Mouse (Mus musculus) forebrain, embryonic 13.5 days (tissue): Measurements from ENCODE around the gene Taok3. TPM values are rescaled to one million over a fixed set of nuclear protein-coding genes. Genes with fewer than 3 reads are reported as not detected.
A peak's percentile ranks its signal among the peaks of the same experiment; 100 is the strongest.

Experiments
- ATAC-seq: fragments of 200-750 bp; cut with Nextera tagmentation; 2 replicates; pipeline ENCODE4 v1.8.0; 2017
- H3K27ac ChIP-seq: fragments of 300-500 bp; sonication (generic); 2 replicates; pipeline ENCODE4 v1.5.1; 2015; ENCODE audit warnings: inconsistent platforms, mild to moderate bottlenecking, moderate library complexity
- H3K27me3 ChIP-seq: fragments of 300-500 bp; sonication (generic); 2 replicates; pipeline ENCODE4 v1.6.1; 2015; ENCODE audit warnings: mild to moderate bottlenecking, inconsistent platforms
- H3K36me3 ChIP-seq: fragments of 300-500 bp; sonication (generic); 2 replicates; pipeline ENCODE4 v1.6.1; 2015; ENCODE audit warnings: mild to moderate bottlenecking, inconsistent platforms; ENCODE audit not compliant: poor library complexity, severe bottlenecking
- H3K4me1 ChIP-seq: fragments of 300-500 bp; sonication (generic); 2 replicates; pipeline ENCODE4 v1.6.1; 2015; ENCODE audit warnings: inconsistent platforms
- H3K4me2 ChIP-seq: fragments of 300-500 bp; sonication (generic); 2 replicates; pipeline ENCODE4 v1.6.1; 2015; ENCODE audit warnings: inconsistent platforms, mild to moderate bottlenecking, moderate library complexity
- H3K4me3 ChIP-seq: fragments of 300-500 bp; sonication (generic); 2 replicates; pipeline ENCODE4 v1.5.1; 2015; ENCODE audit warnings: mild to moderate bottlenecking, inconsistent platforms
- H3K9ac ChIP-seq: fragments of 300-500 bp; sonication (generic); 2 replicates; pipeline ENCODE4 v1.6.1; 2015; ENCODE audit warnings: mild to moderate bottlenecking, inconsistent platforms
- H3K9me3 ChIP-seq: fragments of 300-500 bp; sonication (generic); replicated peaks from 2 replicates; pipeline ENCODE4 v1.6.1; 2016; ENCODE audit warnings: inconsistent platforms
- WGBS: fragments of 180-500 bp; shearing (Covaris S2); methylation state at CpG from one replicate; pipeline ENCODE4 v1.1.7; 2015; 5-methylcytosine and 5-hydroxymethylcytosine counted together
- polyA plus RNA-seq: library from polyadenylated mRNA; unstranded; fragments of >200 nt; fragmentation: Nextera tagmentation; extraction: Ambion mirVana; gene quantifications from 2 replicates; pipeline ENCODE4 v1.2.1, GENCODE M21; 2015

Gene Taok3
- polyA plus RNA-seq, 1 experiment from 2014 or later = 30.7 TPM

- H3K27ac ChIP-seq = no peak overlapping the region
- no peak overlapping the region for H3K4me2 ChIP-seq
- no peak for ATAC-seq
- H3K36me3 ChIP-seq = peaks cover 98% of the 10 kb centered on the region
- H3K4me3 ChIP-seq = no peak overlapping the region
- no peaks in the 10 kb centered on the region for H3K9me3 ChIP-seq
- 96% methylated on average over 13 of the region's 13 CpGs for WGBS
- no peaks in the 10 kb centered on the region for H3K27me3 ChIP-seq
- peaks cover 13% of the 10 kb centered on the region for H3K4me1 ChIP-seq
- H3K9ac ChIP-seq = no peak overlapping the region
Observed at GRCm38 (mm10) chr5:117108731-117109130, 11.2 kb upstream of the Taok3 start.

- H3K27me3 ChIP-seq = no peaks in the 10 kb centered on the region
- H3K36me3 ChIP-seq = peaks cover 90% of the 10 kb centered on the region
- 91% methylated on average over 8 of the region's 8 CpGs for WGBS
- no peak overlapping the region for H3K4me2 ChIP-seq
- no peaks in the 10 kb centered on the region for H3K9me3 ChIP-seq
- no peak overlapping the region for H3K4me3 ChIP-seq
- H3K4me1 ChIP-seq = peaks cover 19% of the 10 kb centered on the region
- no peak for ATAC-seq
- no peak overlapping the region for H3K27ac ChIP-seq
- H3K9ac ChIP-seq = no peak overlapping the region
Observed at GRCm38 (mm10) chr5:117109522-117109921, 10.4 kb upstream of the Taok3 start.

DNA sequence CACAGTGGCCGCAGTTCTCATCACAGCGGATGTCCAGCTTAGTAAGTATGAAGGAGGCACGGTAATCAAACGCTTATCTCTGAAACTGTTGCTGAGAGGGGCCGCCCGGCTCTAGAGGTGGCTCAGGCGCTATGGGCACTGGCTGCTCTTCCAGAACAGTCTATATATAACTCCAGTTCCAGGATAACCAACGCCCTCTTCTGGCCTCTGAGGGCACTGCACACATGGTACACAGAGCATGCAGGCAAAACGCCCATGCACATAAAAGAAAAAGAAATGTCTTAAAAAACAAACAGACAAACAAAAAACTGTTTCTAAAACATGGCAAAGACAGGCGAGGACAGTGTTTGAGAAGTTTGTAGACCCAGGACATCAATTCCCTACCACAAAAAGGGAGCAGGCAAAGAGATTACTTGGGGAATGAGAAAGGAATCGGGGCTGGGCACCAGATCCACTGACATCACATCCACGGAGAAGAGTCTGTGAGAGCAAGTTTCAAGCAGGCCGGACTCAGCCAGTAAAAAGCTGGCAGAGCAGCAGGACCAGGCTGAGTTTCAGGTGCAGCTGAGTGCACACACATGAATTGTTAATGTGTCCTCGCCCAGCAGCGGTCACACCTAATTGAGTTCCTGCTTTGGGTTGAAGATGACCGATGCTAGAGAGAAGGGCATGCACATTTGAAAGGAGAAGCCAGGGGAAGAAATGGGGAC lies 8.7 kb upstream of the Taok3 start:
- H3K9ac ChIP-seq = no peak overlapping the region
- no peaks in the 10 kb centered on the region for H3K9me3 ChIP-seq
- no peak overlapping the region for H3K4me2 ChIP-seq
- WGBS = 92% methylated on average over 16 of the region's 16 CpGs
- H3K27me3 ChIP-seq = no peaks in the 10 kb centered on the region
- H3K36me3 ChIP-seq = peaks cover 73% of the 10 kb centered on the region
- H3K27ac ChIP-seq = no peak overlapping the region
- no peak overlapping the region for H3K4me3 ChIP-seq
- peaks cover 14% of the 10 kb centered on the region for H3K4me1 ChIP-seq
- ATAC-seq = no peak

GRCm38 (mm10) chr5:117111774-117112112 lies 8.2 kb upstream of the Taok3 start:
- Histone ChIP-seq H3K9me3 (no peaks in the 10 kb centered on the region), H3K36me3 (peaks cover 68% of the 10 kb centered on the region), H3K9ac (no peak overlapping the region), H3K4me2 (no peak overlapping the region), H3K4me3 (no peak overlapping the region), H3K4me1 (peaks cover 14% of the 10 kb centered on the region), H3K27me3 (no peaks in the 10 kb centered on the region), H3K27ac (no peak overlapping the region)
- no peak for ATAC-seq
- WGBS = 97% methylated on average over 7 of the region's 7 CpGs

- Histone ChIP-seq H3K27ac (no peak overlapping the region), H3K4me3 (no peak overlapping the region), H3K27me3 (no peaks in the 10 kb centered on the region), H3K4me1 (peaks cover 14% of the 10 kb centered on the region), H3K9ac (no peak overlapping the region), H3K36me3 (peaks cover 52% of the 10 kb centered on the region), H3K9me3 (no peaks in the 10 kb centered on the region), H3K4me2 (no peak overlapping the region)
- WGBS = 91% methylated on average over 7 of the region's 7 CpGs
- ATAC-seq = no peak
Observed at GRCm38 (mm10) chr5:117113330-117113729, 6.6 kb upstream of the Taok3 start.

DNA sequence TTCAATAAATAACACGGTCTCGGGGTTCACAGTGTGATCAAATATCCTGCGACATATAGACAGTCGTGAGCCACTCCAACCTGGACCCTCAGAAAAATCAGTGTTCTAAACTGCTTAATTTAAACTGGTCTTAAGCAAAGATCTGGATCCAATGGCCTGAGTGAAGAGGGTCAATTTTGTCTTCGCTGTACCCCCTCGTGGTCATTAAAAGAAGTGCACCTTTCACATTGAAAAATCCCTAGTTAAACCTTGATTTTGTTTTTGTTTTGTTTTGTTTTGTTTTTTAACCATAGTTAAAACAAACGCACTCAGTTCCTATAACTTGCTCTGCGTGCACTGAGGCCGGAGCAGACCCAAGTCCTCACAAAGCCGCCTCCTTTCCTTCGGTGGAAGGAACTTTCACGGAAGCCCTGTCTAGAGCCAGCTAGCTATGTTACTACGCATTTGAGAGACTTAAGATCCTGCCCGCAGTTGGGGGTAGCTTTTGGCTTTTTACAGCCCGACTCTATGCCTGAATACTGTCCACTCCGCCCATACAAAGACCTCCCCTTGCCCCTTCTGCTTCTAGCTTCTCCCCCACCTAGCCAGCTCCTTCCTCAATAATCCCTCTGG lies 5.2 kb upstream of the Taok3 start:
- Histone ChIP-seq H3K27me3 (no peaks in the 10 kb centered on the region), H3K4me3 (peak overlapping the region; percentile 95), H3K9me3 (no peaks in the 10 kb centered on the region), H3K27ac (peak overlapping the region; percentile 75; the same call in 1 of the 2 replicates), H3K4me2 (peak overlapping the region; percentile 95), H3K4me1 (peaks cover 21% of the 10 kb centered on the region), H3K9ac (peak overlapping the region; percentile 92), H3K36me3 (peaks cover 38% of the 10 kb centered on the region)
- ATAC-seq = no peak
- 5% methylated on average over 16 of the region's 16 CpGs for WGBS

GRCm38 (mm10) chr5:117115193-117115767 lies 4.6 kb upstream of the Taok3 start:
- ATAC-seq = no peak; the same call in 1 of the 2 replicates
- H3K27me3 ChIP-seq = no peaks in the 10 kb centered on the region
- no peaks in the 10 kb centered on the region for H3K9me3 ChIP-seq
- peaks cover 34% of the 10 kb centered on the region for H3K36me3 ChIP-seq
- WGBS = under 1% methylated on average over 37 of the region's 43 CpGs
- peak overlapping the region; percentile 75 for H3K27ac ChIP-seq
- H3K9ac ChIP-seq = peak overlapping the region; percentile 92
- peaks cover 21% of the 10 kb centered on the region for H3K4me1 ChIP-seq
- H3K4me2 ChIP-seq = peak overlapping the region; percentile 95
- H3K4me3 ChIP-seq = peak overlapping the region; percentile 95

DNA sequence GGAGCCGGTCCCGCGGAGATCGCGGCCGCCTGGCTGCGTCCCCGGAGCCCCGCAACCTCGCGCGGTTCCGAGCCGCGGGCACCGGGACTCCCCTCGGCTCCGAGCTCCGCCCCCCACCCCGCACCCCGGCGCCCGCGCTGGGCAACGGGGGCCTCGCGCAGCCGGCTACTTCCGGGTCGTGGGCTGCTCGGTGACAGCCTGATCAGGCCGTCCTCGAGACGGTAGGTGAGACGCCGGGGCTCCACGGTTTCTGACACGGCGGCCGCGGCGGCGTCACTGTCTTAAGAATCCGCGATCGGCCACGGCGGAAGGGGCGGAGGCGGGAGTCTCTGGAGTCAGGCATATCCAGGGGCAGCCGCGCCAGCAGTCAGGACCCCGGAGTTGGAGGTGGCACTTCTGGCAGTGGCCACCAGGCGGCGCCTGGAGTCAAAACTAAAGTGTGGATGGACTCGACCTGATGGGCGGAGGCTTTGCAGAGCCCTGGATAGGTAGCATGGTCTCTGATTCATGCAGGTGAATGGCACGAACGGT lies 4.0 kb upstream of the Taok3 start, which contains the start of gene Suds3:
Gene Suds3 (minus strand): TSS at position 278 of the 531 bp plus-strand sequence.
- peak; percentile 83 for ATAC-seq
- Histone ChIP-seq H3K9ac (peak within 1 kb of the TSS; percentile 92), H3K4me3 (peak within 1 kb of the TSS; percentile 95), H3K4me1 (peaks cover 26% of the 10 kb centered on the region), H3K9me3 (no peaks in the 10 kb centered on the region), H3K36me3 (peaks cover 28% of the 10 kb centered on the region), H3K27ac (peak within 1 kb of the TSS; percentile 75), H3K4me2 (peak within 1 kb of the TSS; percentile 95), H3K27me3 (peaks cover 2% of the 10 kb centered on the region; the same call in 1 of the 2 replicates)
- under 1% methylated on average over 58 of the region's 59 CpGs for WGBS

DNA sequence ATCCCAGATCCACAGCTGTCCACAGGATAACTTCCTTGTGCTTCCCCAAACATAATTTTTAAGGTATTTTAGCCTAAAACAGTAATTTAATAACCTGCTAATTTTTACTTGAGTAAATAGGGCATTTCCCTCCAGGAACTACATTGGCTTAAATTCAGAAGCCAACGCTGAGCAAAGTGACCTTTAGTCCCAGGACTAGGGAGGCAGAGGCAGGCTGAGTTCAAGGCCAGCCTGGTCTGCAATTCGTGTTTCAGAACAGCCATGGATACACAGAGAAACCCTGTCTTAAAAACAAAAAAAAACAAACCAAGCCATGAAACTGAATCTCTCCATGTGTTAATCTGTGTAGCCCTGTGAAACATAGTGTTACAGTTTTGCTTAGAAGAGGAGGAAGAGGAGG lies 3.3 kb upstream of the Taok3 start:
- no peak for ATAC-seq
- 77% methylated on average over 2 of the region's 2 CpGs for WGBS
- H3K27me3 ChIP-seq = peaks cover 6% of the 10 kb centered on the region; the same call in 1 of the 2 replicates
- peak overlapping the region; percentile 95 for H3K4me2 ChIP-seq
- H3K4me3 ChIP-seq = no peak overlapping the region
- H3K9me3 ChIP-seq = no peaks in the 10 kb centered on the region
- no peak overlapping the region for H3K27ac ChIP-seq
- peaks cover 34% of the 10 kb centered on the region for H3K4me1 ChIP-seq
- H3K36me3 ChIP-seq = peaks cover 20% of the 10 kb centered on the region
- no peak overlapping the region for H3K9ac ChIP-seq

GRCm38 (mm10) chr5:117117241-117117640 lies 2.7 kb upstream of the Taok3 start:
- peaks cover 8% of the 10 kb centered on the region; the same call in 1 of the 2 replicates for H3K27me3 ChIP-seq
- 86% methylated on average over 2 of the region's 2 CpGs for WGBS
- H3K36me3 ChIP-seq = peaks cover 15% of the 10 kb centered on the region
- H3K4me3 ChIP-seq = no peak overlapping the region
- H3K27ac ChIP-seq = no peak overlapping the region
- no peaks in the 10 kb centered on the region for H3K9me3 ChIP-seq
- ATAC-seq = no peak
- peaks cover 36% of the 10 kb centered on the region for H3K4me1 ChIP-seq
- H3K4me2 ChIP-seq = no peak overlapping the region
- no peak overlapping the region for H3K9ac ChIP-seq

DNA sequence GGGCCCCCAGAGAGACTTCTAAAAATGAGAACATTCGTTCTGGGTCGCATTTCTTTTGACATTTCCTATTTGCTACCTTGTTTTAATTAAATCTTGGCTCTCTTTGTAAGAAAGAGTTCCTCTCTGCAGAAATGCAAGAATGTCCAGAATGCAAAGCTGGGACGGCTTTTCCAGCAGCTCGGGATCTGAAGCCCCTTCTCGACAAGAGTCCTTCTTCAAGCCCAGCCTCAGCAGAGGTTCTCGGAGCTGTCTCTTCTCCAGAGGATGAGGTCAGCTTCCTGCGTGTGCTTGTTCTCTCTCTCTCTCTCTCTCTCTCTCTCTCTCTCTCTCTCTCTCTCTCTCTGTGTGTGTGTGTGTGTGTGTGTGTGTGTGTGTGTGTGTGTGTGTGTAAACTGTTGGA lies 2.2 kb upstream of the Taok3 start:
- Histone ChIP-seq H3K27ac (no peak overlapping the region), H3K4me3 (no peak overlapping the region), H3K4me1 (peaks cover 36% of the 10 kb centered on the region), H3K36me3 (peaks cover 10% of the 10 kb centered on the region), H3K4me2 (no peak overlapping the region), H3K9ac (no peak overlapping the region), H3K27me3 (peaks cover 8% of the 10 kb centered on the region; the same call in 1 of the 2 replicates), H3K9me3 (no peaks in the 10 kb centered on the region)
- 77% methylated on average over 7 of the region's 7 CpGs for WGBS
- no peak for ATAC-seq

- Histone ChIP-seq H3K36me3 (peaks cover 5% of the 10 kb centered on the region), H3K4me2 (no peak overlapping the region), H3K27ac (no peak overlapping the region), H3K4me3 (no peak overlapping the region), H3K9ac (no peak overlapping the region), H3K9me3 (no peaks in the 10 kb centered on the region), H3K4me1 (peaks cover 36% of the 10 kb centered on the region), H3K27me3 (peaks cover 8% of the 10 kb centered on the region; the same call in 1 of the 2 replicates)
- ATAC-seq = no peak
- WGBS = 89% methylated on average over 2 of the region's 2 CpGs
Observed at GRCm38 (mm10) chr5:117118220-117118619, 1.7 kb upstream of the Taok3 start.
